Mouse (Mus musculus): ENCODE measurements at regions not wholly inside any gene's neighbourhood (a gene's known extent, or its start where the extent isn't known, plus 50 kb on each side); places are given as distances from the start of the nearest gene placed in this dataset.

- Histone ChIP-seq H3K4me2 (ENCODE audit: low read depth) (no peak overlapping the region), H3K36me3 (replicated peaks; ENCODE audit: control insufficient read depth, insufficient read depth, low read depth) (no peaks in the 10 kb centered on the region), H3K4me3 (ENCODE audit: insufficient read depth in 1 of 2, low read depth in 2 of 2, low read length in 2 of 2) (no peak overlapping the region), H3K4me1 (replicated peaks; ENCODE audit: control insufficient read depth in 2 of 2, insufficient read depth in 2 of 2, low read length in 1 of 2) (no peaks in the 10 kb centered on the region), H3K9me3 (ENCODE audit: control insufficient read depth, low read length) (no peaks in the 10 kb centered on the region), H3K27ac (no peak overlapping the region), H3K27me3 (ENCODE audit: control insufficient read depth, insufficient read depth, low read length) (no peaks in the 10 kb centered on the region), H3K9ac (replicated peaks) (no peak overlapping the region)
- TF ChIP-seq CTCF (IDR thresholded peaks at IDR 0.05; ENCODE audit: low read depth) (no peak), EP300 (IDR thresholded peaks at IDR 0.05; ENCODE audit: low read depth) (no peak)
- WGBS (ENCODE audit: insufficient replicate concordance), result 61% methylated on average over 2 of the region's 2 CpGs
- no peak for DNase-seq (ENCODE audit: low read depth in 3 of 3, low spot score in 3 of 3)
- ATAC-seq (ENCODE audit: insufficient read depth), result no peak
Measured at GRCm38 (mm10) chr2:79529185-79529584, 72.6 kb upstream of the Cerkl start.

- H3K4me1 ChIP-seq (replicated peaks; ENCODE audit: control insufficient read depth in 2 of 2, insufficient read depth in 2 of 2, low read length in 1 of 2), result no peaks in the 10 kb centered on the region
- no peak overlapping the region for H3K4me2 ChIP-seq (ENCODE audit: low read depth)
- no peak overlapping the region for H3K4me3 ChIP-seq (ENCODE audit: insufficient read depth in 1 of 2, low read depth in 2 of 2, low read length in 2 of 2)
- ATAC-seq (ENCODE audit: insufficient read depth) (no peak), DNase-seq (ENCODE audit: low read depth in 3 of 3, low spot score in 3 of 3) (no peak)
- no peak overlapping the region for H3K9ac ChIP-seq (replicated peaks)
- no peak overlapping the region for H3K27ac ChIP-seq
- H3K36me3 ChIP-seq (replicated peaks; ENCODE audit: control insufficient read depth, insufficient read depth, low read depth), result no peaks in the 10 kb centered on the region
- 52% methylated on average over 3 of the region's 3 CpGs for WGBS (ENCODE audit: insufficient replicate concordance)
- no peaks in the 10 kb centered on the region for H3K9me3 ChIP-seq (ENCODE audit: control insufficient read depth, low read length)
- no peaks in the 10 kb centered on the region for H3K27me3 ChIP-seq (ENCODE audit: control insufficient read depth, insufficient read depth, low read length)
- no peak for TF ChIP-seq CTCF (IDR thresholded peaks at IDR 0.05; ENCODE audit: low read depth)
- TF ChIP-seq EP300 (IDR thresholded peaks at IDR 0.05; ENCODE audit: low read depth), result no peak
Measured at GRCm38 (mm10) chr2:79532610-79533160, 76.1 kb upstream of the Cerkl start.

- Histone ChIP-seq H3K36me3 (replicated peaks; ENCODE audit: control insufficient read depth, insufficient read depth, low read depth) (no peaks in the 10 kb centered on the region), H3K4me1 (replicated peaks; ENCODE audit: control insufficient read depth in 2 of 2, insufficient read depth in 2 of 2, low read length in 1 of 2) (no peaks in the 10 kb centered on the region; a peak in 1 of 4 replicates), H3K9ac (replicated peaks) (no peak overlapping the region), H3K27me3 (ENCODE audit: control insufficient read depth, insufficient read depth, low read length) (no peaks in the 10 kb centered on the region), H3K4me2 (ENCODE audit: low read depth) (no peak overlapping the region), H3K27ac (no peak overlapping the region), H3K4me3 (ENCODE audit: insufficient read depth in 1 of 2, low read depth in 2 of 2, low read length in 2 of 2) (no peak overlapping the region), H3K9me3 (ENCODE audit: control insufficient read depth, low read length) (no peaks in the 10 kb centered on the region)
- WGBS (ENCODE audit: insufficient replicate concordance), result 63% methylated on average over 5 of the region's 5 CpGs
- no peak for DNase-seq (ENCODE audit: low read depth in 3 of 3, low spot score in 3 of 3)
- TF ChIP-seq EP300 (IDR thresholded peaks at IDR 0.05; ENCODE audit: low read depth) (no peak), CTCF (IDR thresholded peaks at IDR 0.05; ENCODE audit: low read depth) (no peak)
- ATAC-seq (ENCODE audit: insufficient read depth), result no peak
Measured at GRCm38 (mm10) chr2:79537126-79537875, 80.7 kb upstream of the Cerkl start.

GRCm38 (mm10) chr2:79540384-79540783 lies 83.8 kb upstream of the Cerkl start:
- Histone ChIP-seq H3K4me1 (replicated peaks; ENCODE audit: control insufficient read depth in 2 of 2, insufficient read depth in 2 of 2, low read length in 1 of 2) (no peaks in the 10 kb centered on the region; a peak in 1 of 4 replicates), H3K9ac (replicated peaks) (no peak overlapping the region), H3K9me3 (ENCODE audit: control insufficient read depth, low read length) (no peaks in the 10 kb centered on the region), H3K27ac (no peak overlapping the region), H3K4me2 (ENCODE audit: low read depth) (no peak overlapping the region), H3K36me3 (replicated peaks; ENCODE audit: control insufficient read depth, insufficient read depth, low read depth) (no peaks in the 10 kb centered on the region), H3K27me3 (ENCODE audit: control insufficient read depth, insufficient read depth, low read length) (no peaks in the 10 kb centered on the region), H3K4me3 (ENCODE audit: insufficient read depth in 1 of 2, low read depth in 2 of 2, low read length in 2 of 2) (no peak overlapping the region)
- DNase-seq (ENCODE audit: low read depth in 3 of 3, low spot score in 3 of 3) (no peak), ATAC-seq (ENCODE audit: insufficient read depth) (no peak)
- no peak for TF ChIP-seq EP300 (IDR thresholded peaks at IDR 0.05; ENCODE audit: low read depth)
- no peak for TF ChIP-seq CTCF (IDR thresholded peaks at IDR 0.05; ENCODE audit: low read depth)
- 28% methylated on average over 8 of the region's 8 CpGs for WGBS (ENCODE audit: insufficient replicate concordance)

- Histone ChIP-seq H3K27ac (no peak overlapping the region), H3K36me3 (replicated peaks; ENCODE audit: control insufficient read depth, insufficient read depth, low read depth) (no peaks in the 10 kb centered on the region), H3K9ac (replicated peaks) (no peak overlapping the region), H3K4me3 (ENCODE audit: insufficient read depth in 1 of 2, low read depth in 2 of 2, low read length in 2 of 2) (no peak overlapping the region), H3K4me1 (replicated peaks; ENCODE audit: control insufficient read depth in 2 of 2, insufficient read depth in 2 of 2, low read length in 1 of 2) (no peaks in the 10 kb centered on the region; a peak in 1 of 4 replicates), H3K9me3 (ENCODE audit: control insufficient read depth, low read length) (no peaks in the 10 kb centered on the region), H3K27me3 (ENCODE audit: control insufficient read depth, insufficient read depth, low read length) (no peaks in the 10 kb centered on the region), H3K4me2 (ENCODE audit: low read depth) (no peak overlapping the region)
- ATAC-seq (ENCODE audit: insufficient read depth) (no peak), DNase-seq (ENCODE audit: low read depth in 3 of 3, low spot score in 3 of 3) (no peak)
- 57% methylated on average over 6 of the region's 6 CpGs for WGBS (ENCODE audit: insufficient replicate concordance)
- TF ChIP-seq EP300 (IDR thresholded peaks at IDR 0.05; ENCODE audit: low read depth) (no peak), CTCF (IDR thresholded peaks at IDR 0.05; ENCODE audit: low read depth) (no peak)
Measured at GRCm38 (mm10) chr2:79542191-79542980, 85.8 kb upstream of the Cerkl start.

Data from liver, embryonic 14.5 days (tissue).